Mouse (Mus musculus) midbrain, embryonic 11.5 days (tissue): ENCODE measurements at regions not wholly inside any gene's neighbourhood (a gene's known extent, or its start where the extent isn't known, plus 50 kb on each side); places are given as distances from the start of the nearest gene placed in this dataset.
"Not testable (repeated sequence)": the region's sequence is repeated elsewhere in the genome, so short reads cannot be mapped to it uniquely, and the experiment has no call there.

ENCODE experiments used
- ATAC-seq: fragments of 200-750 bp; cut with Nextera tagmentation; 2 replicates; pipeline ENCODE4 v1.8.0; 2017; ENCODE audit warnings: moderate TSS enrichment, moderate library complexity; ENCODE audit not compliant: low FRiP score
- DNase-seq: peaks from one replicate; pipeline ENCODE4 v3.0.0; 2015; ENCODE audit warnings: low spot score; ENCODE audit errors: missing footprints
- H3K27ac ChIP-seq: fragments of 300-500 bp; sonication (generic); 2 replicates; pipeline ENCODE4 v1.5.1; 2014; ENCODE audit warnings: low read depth, low read length
- H3K27me3 ChIP-seq: fragments of 300-500 bp; sonication (generic); 2 replicates; pipeline ENCODE4 v1.6.1; 2014; ENCODE audit warnings: mild to moderate bottlenecking, low read length, moderate library complexity, mixed read lengths; ENCODE audit not compliant: control insufficient read depth, insufficient read depth
- H3K36me3 ChIP-seq: fragments of 300-500 bp; sonication (generic); 2 replicates; pipeline ENCODE4 v1.6.1; 2014; ENCODE audit warnings: mild to moderate bottlenecking, low read length, moderate library complexity, mixed read lengths; ENCODE audit not compliant: control insufficient read depth, insufficient read depth
- H3K4me1 ChIP-seq: fragments of 300-500 bp; sonication (generic); 2 replicates; pipeline ENCODE4 v1.6.1; 2014; ENCODE audit warnings: low read length; ENCODE audit not compliant: control insufficient read depth, insufficient read depth
- H3K4me2 ChIP-seq: fragments of 300-500 bp; sonication (generic); 2 replicates; pipeline ENCODE4 v1.6.1; 2014; ENCODE audit warnings: mild to moderate bottlenecking, moderate library complexity
- H3K4me3 ChIP-seq: fragments of 300-500 bp; sonication (generic); 2 replicates; pipeline ENCODE4 v1.5.1; 2014; ENCODE audit warnings: low read depth, low read length
- H3K9ac ChIP-seq: fragments of 300-500 bp; sonication (generic); 2 replicates; pipeline ENCODE4 v1.6.1; 2014; ENCODE audit warnings: low read length
- H3K9me3 ChIP-seq: fragments of 300-500 bp; sonication (generic); 2 replicates; pipeline ENCODE4 v1.6.1; 2016; ENCODE audit warnings: low read length; ENCODE audit not compliant: control insufficient read depth
- WGBS: fragments of 180-500 bp; shearing (Covaris S2); extraction: QIAGEN DNeasy Blood & Tissue Kit; methylation state at CpG from one replicate; pipeline ENCODE4 v1.1.7; 2014; 5-methylcytosine and 5-hydroxymethylcytosine counted together

DNA sequence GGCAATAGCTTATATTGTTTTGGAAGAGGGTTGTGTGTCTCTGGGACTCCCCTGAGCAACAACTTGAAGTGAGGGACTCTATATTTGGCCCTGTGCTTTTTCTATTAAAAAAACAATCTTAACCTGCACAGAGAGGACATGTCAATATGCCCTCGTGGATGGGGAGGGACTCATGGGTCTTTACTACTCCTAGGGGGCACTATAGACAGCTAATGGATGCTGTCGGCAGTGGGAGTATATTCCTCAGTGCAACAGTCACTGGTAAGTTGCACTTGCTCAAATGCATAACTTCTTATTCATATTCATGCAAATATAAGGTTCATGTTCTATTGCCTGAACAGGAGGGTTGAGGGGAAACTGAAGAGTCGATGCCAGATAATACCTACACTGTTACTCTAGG, 135.9 kb upstream of the Tet2 start:
- Histone ChIP-seq H3K4me1 (no peaks in the 10 kb centered on the region), H3K27ac (no peak overlapping the region), H3K36me3 (no peaks in the 10 kb centered on the region), H3K4me3 (no peak overlapping the region), H3K4me2 (no peak overlapping the region), H3K27me3 (no peaks in the 10 kb centered on the region), H3K9me3 (no peaks in the 10 kb centered on the region), H3K9ac (no peak overlapping the region)
- 78% methylated on average over 3 of the region's 3 CpGs for WGBS
- DNase-seq (no peak), ATAC-seq (no peak)

- Histone ChIP-seq H3K4me1 (no peaks in the 10 kb centered on the region), H3K27ac (no peak overlapping the region), H3K9me3 (no peaks in the 10 kb centered on the region), H3K36me3 (no peaks in the 10 kb centered on the region), H3K4me3 (no peak overlapping the region), H3K4me2 (no peak overlapping the region), H3K9ac (no peak overlapping the region), H3K27me3 (no peaks in the 10 kb centered on the region)
- DNase-seq, result no peak
- ATAC-seq, result no peak
- WGBS, result 78% methylated on average over 5 of the region's 5 CpGs
Measured at GRCm38 (mm10) chr3:133684196-133684743, 139.3 kb upstream of the Tet2 start.

GRCm38 (mm10) chr3:133684747-133685146, 139.8 kb upstream of the Tet2 start:
- no peaks in the 10 kb centered on the region for H3K4me1 ChIP-seq
- H3K9me3 ChIP-seq, result no peaks in the 10 kb centered on the region
- no peak overlapping the region for H3K4me2 ChIP-seq
- DNase-seq (no peak), ATAC-seq (no peak)
- no peak overlapping the region for H3K4me3 ChIP-seq
- H3K36me3 ChIP-seq, result no peaks in the 10 kb centered on the region
- no peak overlapping the region for H3K27ac ChIP-seq
- no peak overlapping the region for H3K9ac ChIP-seq
- H3K27me3 ChIP-seq, result no peaks in the 10 kb centered on the region
- WGBS, result 74% methylated on average over 3 of the region's 3 CpGs

DNA sequence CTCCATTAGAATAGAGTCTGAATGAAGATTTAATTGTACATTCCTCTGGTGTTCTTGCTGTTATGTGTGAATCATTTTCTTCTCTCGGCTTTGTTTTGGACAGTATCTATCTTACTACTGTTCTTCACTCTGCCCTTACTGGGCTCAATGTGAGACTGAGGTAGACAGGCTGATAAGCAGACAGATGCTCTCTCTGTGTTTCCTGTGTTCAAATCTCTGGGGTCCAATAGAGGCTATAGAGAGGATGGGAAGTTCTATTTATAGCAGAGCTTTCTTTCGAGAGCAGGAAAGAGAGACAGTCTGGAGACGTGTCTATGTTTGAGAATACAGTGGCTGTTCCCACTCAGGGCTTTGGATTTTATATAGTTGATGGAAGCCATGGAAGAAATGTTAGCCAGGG, 140.5 kb upstream of the Tet2 start:
- Histone ChIP-seq H3K27me3 (no peaks in the 10 kb centered on the region), H3K4me2 (no peak overlapping the region), H3K9ac (no peak overlapping the region), H3K4me3 (no peak overlapping the region), H3K36me3 (no peaks in the 10 kb centered on the region), H3K9me3 (no peaks in the 10 kb centered on the region), H3K4me1 (no peaks in the 10 kb centered on the region), H3K27ac (no peak overlapping the region)
- 75% methylated on average over 3 of the region's 3 CpGs for WGBS
- ATAC-seq (no peak), DNase-seq (no peak)

DNA sequence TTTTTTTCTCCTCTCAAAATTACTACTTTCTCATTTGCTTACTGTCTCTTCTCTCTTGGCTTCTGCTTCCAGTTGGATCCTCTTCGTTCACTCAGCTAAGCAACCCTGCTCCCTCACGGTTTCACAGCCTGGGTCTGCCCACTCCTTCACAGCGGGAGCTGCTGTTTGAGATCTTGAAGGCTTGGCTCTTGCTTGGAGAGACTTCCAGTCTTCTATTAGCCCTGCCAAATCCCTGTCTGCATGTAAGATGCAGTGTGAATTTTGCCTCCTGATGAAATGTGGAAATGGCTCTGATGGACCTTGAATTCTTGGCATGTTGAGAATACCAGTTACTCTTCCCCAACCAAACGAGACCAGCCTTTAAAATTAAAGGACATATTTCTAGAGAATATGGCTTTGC, 149.1 kb upstream of the Tet2 start:
- no peak overlapping the region for H3K27ac ChIP-seq
- no peak overlapping the region for H3K4me3 ChIP-seq
- H3K9ac ChIP-seq, result no peak overlapping the region
- H3K36me3 ChIP-seq, result no peaks in the 10 kb centered on the region
- H3K27me3 ChIP-seq, result no peaks in the 10 kb centered on the region
- 57% methylated on average over 4 of the region's 4 CpGs for WGBS
- H3K4me1 ChIP-seq, result no peaks in the 10 kb centered on the region
- no peak for DNase-seq
- no peak overlapping the region for H3K4me2 ChIP-seq
- no peak for ATAC-seq
- no peaks in the 10 kb centered on the region for H3K9me3 ChIP-seq

GRCm38 (mm10) chr3:133696122-133696521, 151.2 kb upstream of the Tet2 start:
- 88% methylated on average over 3 of the region's 3 CpGs for WGBS
- H3K27me3 ChIP-seq, result no peaks in the 10 kb centered on the region
- H3K36me3 ChIP-seq, result no peaks in the 10 kb centered on the region

GRCm38 (mm10) chr3:133704849-133705248, 159.9 kb upstream of the Tet2 start:
- H3K9me3 ChIP-seq, H3K36me3 ChIP-seq, H3K4me1 ChIP-seq, H3K4me2 ChIP-seq, H3K4me3 ChIP-seq, DNase-seq, ATAC-seq, H3K9ac ChIP-seq, H3K27ac ChIP-seq, H3K27me3 ChIP-seq: not testable (repeated sequence)

More at GRCm38 (mm10) chr3:133696122-133696521, 151.2 kb upstream of the Tet2 start:
- DNase-seq (no peak), ATAC-seq (no peak)
- H3K9me3 ChIP-seq, result no peaks in the 10 kb centered on the region
- H3K27ac ChIP-seq, result no peak overlapping the region
- no peak overlapping the region for H3K4me2 ChIP-seq
- no peak overlapping the region for H3K9ac ChIP-seq
- H3K4me1 ChIP-seq, result no peaks in the 10 kb centered on the region
- no peak overlapping the region for H3K4me3 ChIP-seq

- no peak for DNase-seq
- Histone ChIP-seq H3K4me2 (no peak overlapping the region), H3K9me3 (no peaks in the 10 kb centered on the region), H3K4me1 (no peaks in the 10 kb centered on the region), H3K36me3 (no peaks in the 10 kb centered on the region), H3K27ac (no peak overlapping the region), H3K4me3 (no peak overlapping the region), H3K27me3 (no peaks in the 10 kb centered on the region), H3K9ac (no peak overlapping the region)
- no peak for ATAC-seq
- 72% methylated on average over 1 of the region's 1 CpGs for WGBS
Measured at GRCm38 (mm10) chr3:133711518-133711917, 166.6 kb upstream of the Tet2 start.

GRCm38 (mm10) chr3:133722550-133723290, 177.8 kb upstream of the Tet2 start:
- H3K27ac ChIP-seq, result no peak overlapping the region
- no peaks in the 10 kb centered on the region for H3K27me3 ChIP-seq
- H3K9ac ChIP-seq, result no peak overlapping the region
- no peaks in the 10 kb centered on the region for H3K9me3 ChIP-seq
- WGBS, result 84% methylated on average over 3 of the region's 3 CpGs
- no peaks in the 10 kb centered on the region for H3K36me3 ChIP-seq
- H3K4me1 ChIP-seq, result no peaks in the 10 kb centered on the region
- no peak for DNase-seq
- ATAC-seq, result no peak
- no peak overlapping the region for H3K4me3 ChIP-seq
- no peak overlapping the region for H3K4me2 ChIP-seq
